Mouse (Mus musculus): ENCODE measurements at regions not wholly inside any gene's neighbourhood (a gene's known extent, or its start where the extent isn't known, plus 50 kb on each side); places are given as distances from the start of the nearest gene placed in this dataset.

- Histone ChIP-seq H3K4me2 (replicated peaks; ENCODE audit: low read depth) (no peak overlapping the region), H3K27ac (ENCODE audit: low read depth, low read length) (no peak overlapping the region), H3K4me3 (ENCODE audit: low read depth, low read length) (no peak overlapping the region), H3K4me1 (replicated peaks; ENCODE audit: control insufficient read depth, insufficient read depth, low read length) (no peaks in the 10 kb centered on the region), H3K9ac (ENCODE audit: low read depth, low read length) (no peak overlapping the region), H3K36me3 (ENCODE audit: control insufficient read depth, insufficient read depth) (no peaks in the 10 kb centered on the region), H3K9me3 (ENCODE audit: control insufficient read depth) (no peaks in the 10 kb centered on the region), H3K27me3 (replicated peaks; ENCODE audit: control insufficient read depth, insufficient read depth, low read length) (no peaks in the 10 kb centered on the region)
- TF ChIP-seq CTCF (IDR thresholded peaks at IDR 0.05; ENCODE audit: low read depth), result no peak
- 84% methylated on average over 8 of the region's 8 CpGs for WGBS
- no peak for ATAC-seq
These were observed 209.9 kb downstream of the Cdh11 start for GRCm38 (mm10) chr8:102575523-102575922.

- ATAC-seq, result no peak
- no peaks in the 10 kb centered on the region for H3K27me3 ChIP-seq (replicated peaks; ENCODE audit: control insufficient read depth, insufficient read depth, low read length)
These were observed 217.7 kb downstream of the Cdh11 start for GRCm38 (mm10) chr8:102567779-102568178.

GRCm38 (mm10) chr8:102554213-102554612 is 231.2 kb downstream of the Cdh11 start:
- Histone ChIP-seq H3K4me1 (replicated peaks; ENCODE audit: control insufficient read depth, insufficient read depth, low read length) (no peaks in the 10 kb centered on the region), H3K9me3 (ENCODE audit: control insufficient read depth) (no peaks in the 10 kb centered on the region), H3K4me3 (ENCODE audit: low read depth, low read length) (no peak overlapping the region), H3K27ac (ENCODE audit: low read depth, low read length) (no peak overlapping the region), H3K9ac (ENCODE audit: low read depth, low read length) (no peak overlapping the region), H3K27me3 (replicated peaks; ENCODE audit: control insufficient read depth, insufficient read depth, low read length) (no peaks in the 10 kb centered on the region), H3K36me3 (ENCODE audit: control insufficient read depth, insufficient read depth) (no peaks in the 10 kb centered on the region), H3K4me2 (replicated peaks; ENCODE audit: low read depth) (no peak overlapping the region)
- TF ChIP-seq CTCF (IDR thresholded peaks at IDR 0.05; ENCODE audit: low read depth), result no peak
- 59% methylated on average over 6 of the region's 6 CpGs for WGBS
- ATAC-seq, result no peak

More at GRCm38 (mm10) chr8:102567779-102568178, 217.7 kb downstream of the Cdh11 start:
- Histone ChIP-seq H3K4me2 (replicated peaks; ENCODE audit: low read depth) (no peak overlapping the region), H3K9me3 (ENCODE audit: control insufficient read depth) (no peaks in the 10 kb centered on the region), H3K27ac (ENCODE audit: low read depth, low read length) (no peak overlapping the region), H3K9ac (ENCODE audit: low read depth, low read length) (no peak overlapping the region), H3K4me3 (ENCODE audit: low read depth, low read length) (no peak overlapping the region), H3K36me3 (ENCODE audit: control insufficient read depth, insufficient read depth) (no peaks in the 10 kb centered on the region), H3K4me1 (replicated peaks; ENCODE audit: control insufficient read depth, insufficient read depth, low read length) (no peaks in the 10 kb centered on the region)
- WGBS, result 74% methylated on average over 5 of the region's 5 CpGs
- no peak for TF ChIP-seq CTCF (IDR thresholded peaks at IDR 0.05; ENCODE audit: low read depth)

GRCm38 (mm10) chr8:102553348-102553935 is 232.0 kb downstream of the Cdh11 start:
- H3K27me3 ChIP-seq (replicated peaks; ENCODE audit: control insufficient read depth, insufficient read depth, low read length), result no peaks in the 10 kb centered on the region
- H3K4me2 ChIP-seq (replicated peaks; ENCODE audit: low read depth), result no peak overlapping the region
- no peak for TF ChIP-seq CTCF (IDR thresholded peaks at IDR 0.05; ENCODE audit: low read depth)
- no peaks in the 10 kb centered on the region for H3K4me1 ChIP-seq (replicated peaks; ENCODE audit: control insufficient read depth, insufficient read depth, low read length)
- no peaks in the 10 kb centered on the region for H3K9me3 ChIP-seq (ENCODE audit: control insufficient read depth)
- H3K4me3 ChIP-seq (ENCODE audit: low read depth, low read length), result no peak overlapping the region
- no peak for ATAC-seq
- no peak overlapping the region for H3K9ac ChIP-seq (ENCODE audit: low read depth, low read length)
- H3K36me3 ChIP-seq (ENCODE audit: control insufficient read depth, insufficient read depth), result no peaks in the 10 kb centered on the region
- 29% methylated on average over 9 of the region's 9 CpGs for WGBS
- H3K27ac ChIP-seq (ENCODE audit: low read depth, low read length), result no peak overlapping the region

- Histone ChIP-seq H3K4me2 (replicated peaks; ENCODE audit: low read depth) (no peak overlapping the region), H3K9me3 (ENCODE audit: control insufficient read depth) (no peaks in the 10 kb centered on the region), H3K27me3 (replicated peaks; ENCODE audit: control insufficient read depth, insufficient read depth, low read length) (no peaks in the 10 kb centered on the region), H3K9ac (ENCODE audit: low read depth, low read length) (no peak overlapping the region), H3K4me3 (ENCODE audit: low read depth, low read length) (no peak overlapping the region), H3K36me3 (ENCODE audit: control insufficient read depth, insufficient read depth) (no peaks in the 10 kb centered on the region), H3K27ac (ENCODE audit: low read depth, low read length) (no peak overlapping the region), H3K4me1 (replicated peaks; ENCODE audit: control insufficient read depth, insufficient read depth, low read length) (no peaks in the 10 kb centered on the region)
- ATAC-seq, result no peak
- WGBS, result 66% methylated on average over 3 of the region's 3 CpGs
- TF ChIP-seq CTCF (IDR thresholded peaks at IDR 0.05; ENCODE audit: low read depth), result no peak
These were observed 246.6 kb downstream of the Cdh11 start for GRCm38 (mm10) chr8:102538886-102539285.

GRCm38 (mm10) chr8:102538068-102538467 is 247.4 kb downstream of the Cdh11 start:
- no peak overlapping the region for H3K27ac ChIP-seq (ENCODE audit: low read depth, low read length)
- no peak overlapping the region for H3K4me2 ChIP-seq (replicated peaks; ENCODE audit: low read depth)
- TF ChIP-seq CTCF (IDR thresholded peaks at IDR 0.05; ENCODE audit: low read depth), result no peak
- H3K9ac ChIP-seq (ENCODE audit: low read depth, low read length), result no peak overlapping the region
- 51% methylated on average over 3 of the region's 3 CpGs for WGBS
- no peaks in the 10 kb centered on the region for H3K36me3 ChIP-seq (ENCODE audit: control insufficient read depth, insufficient read depth)
- no peaks in the 10 kb centered on the region for H3K9me3 ChIP-seq (ENCODE audit: control insufficient read depth)
- no peak for ATAC-seq
- H3K27me3 ChIP-seq (replicated peaks; ENCODE audit: control insufficient read depth, insufficient read depth, low read length), result no peaks in the 10 kb centered on the region
- H3K4me3 ChIP-seq (ENCODE audit: low read depth, low read length), result no peak overlapping the region
- H3K4me1 ChIP-seq (replicated peaks; ENCODE audit: control insufficient read depth, insufficient read depth, low read length), result no peaks in the 10 kb centered on the region

GRCm38 (mm10) chr8:102518446-102518845 is 267.0 kb downstream of the Cdh11 start:
- no peak for ATAC-seq
- no peaks in the 10 kb centered on the region for H3K4me1 ChIP-seq (replicated peaks; ENCODE audit: control insufficient read depth, insufficient read depth, low read length)
- H3K4me3 ChIP-seq (ENCODE audit: low read depth, low read length), result no peak overlapping the region
- no peaks in the 10 kb centered on the region for H3K9me3 ChIP-seq (ENCODE audit: control insufficient read depth)
- no peaks in the 10 kb centered on the region for H3K36me3 ChIP-seq (ENCODE audit: control insufficient read depth, insufficient read depth)
- no peak overlapping the region for H3K9ac ChIP-seq (ENCODE audit: low read depth, low read length)
- no peaks in the 10 kb centered on the region for H3K27me3 ChIP-seq (replicated peaks; ENCODE audit: control insufficient read depth, insufficient read depth, low read length)
- TF ChIP-seq CTCF (IDR thresholded peaks at IDR 0.05; ENCODE audit: low read depth), result no peak
- H3K4me2 ChIP-seq (replicated peaks; ENCODE audit: low read depth), result no peak overlapping the region
- no peak overlapping the region for H3K27ac ChIP-seq (ENCODE audit: low read depth, low read length)
